Mouse (Mus musculus) testis, adult 2 months (tissue): ENCODE results near the gene Xbp1. TPM values are rescaled to one million over a fixed set of nuclear protein-coding genes. Genes with fewer than 3 reads are reported as not detected.
"Not testable (repeated sequence)": the region's sequence is repeated elsewhere in the genome, so short reads cannot be mapped to it uniquely, and the experiment has no call there.

Experiments used
- H3K27ac ChIP-seq: fragments of 200-500 bp; 2 replicates; pipeline ENCODE4 v1.5.1; 2012; ENCODE audit warnings: low read depth, low read length; ENCODE audit not compliant: control insufficient read depth, insufficient read depth
- H3K27me3 ChIP-seq: fragments of 200-500 bp; 2 replicates; pipeline ENCODE4 v1.6.1; 2012; ENCODE audit warnings: mild to moderate bottlenecking, low read length, moderate library complexity; ENCODE audit not compliant: control insufficient read depth, insufficient read depth
- H3K36me3 ChIP-seq: fragments of 200-500 bp; 2 replicates; pipeline ENCODE4 v1.6.1; 2012; ENCODE audit warnings: mild to moderate bottlenecking, low read length; ENCODE audit not compliant: control insufficient read depth, insufficient read depth
- H3K4me1 ChIP-seq: fragments of 200-500 bp; 2 replicates; pipeline ENCODE4 v1.6.1; 2012; ENCODE audit warnings: low read length; ENCODE audit not compliant: control insufficient read depth, insufficient read depth
- H3K4me3 ChIP-seq: fragments of 200-500 bp; 2 replicates; pipeline ENCODE4 v1.5.1; 2012; ENCODE audit warnings: low read depth, mild to moderate bottlenecking, low read length, moderate library complexity, mixed read lengths; ENCODE audit not compliant: control insufficient read depth
- CTCF ChIP-seq: fragments of 200-500 bp; IDR thresholded peaks from 2 replicates; pipeline ENCODE4 v1.5.1; 2012; ENCODE audit warnings: low read depth, mild to moderate bottlenecking, inconsistent platforms, low read length, moderate library complexity; ENCODE audit not compliant: control insufficient read depth, insufficient read depth, insufficient replicate concordance
- POLR2A ChIP-seq: fragments of 200-500 bp; IDR thresholded peaks from 2 replicates; pipeline ENCODE4 v1.6.1; 2012; ENCODE audit warnings: low read depth, mild to moderate bottlenecking, inconsistent platforms, low read length, moderate library complexity; ENCODE audit not compliant: control insufficient read depth
- polyA plus RNA-seq: library from polyadenylated mRNA; depleted of rRNA; stranded (reverse); fragments of >200 nt; gene quantifications from 2 replicates; pipeline ENCODE4 v1.2.3, GENCODE M21; 2012; rRNA removed

The Xbp1 gene
- polyA plus RNA-seq: 9.0 and 9.2 TPM in 2 replicates

DNA sequence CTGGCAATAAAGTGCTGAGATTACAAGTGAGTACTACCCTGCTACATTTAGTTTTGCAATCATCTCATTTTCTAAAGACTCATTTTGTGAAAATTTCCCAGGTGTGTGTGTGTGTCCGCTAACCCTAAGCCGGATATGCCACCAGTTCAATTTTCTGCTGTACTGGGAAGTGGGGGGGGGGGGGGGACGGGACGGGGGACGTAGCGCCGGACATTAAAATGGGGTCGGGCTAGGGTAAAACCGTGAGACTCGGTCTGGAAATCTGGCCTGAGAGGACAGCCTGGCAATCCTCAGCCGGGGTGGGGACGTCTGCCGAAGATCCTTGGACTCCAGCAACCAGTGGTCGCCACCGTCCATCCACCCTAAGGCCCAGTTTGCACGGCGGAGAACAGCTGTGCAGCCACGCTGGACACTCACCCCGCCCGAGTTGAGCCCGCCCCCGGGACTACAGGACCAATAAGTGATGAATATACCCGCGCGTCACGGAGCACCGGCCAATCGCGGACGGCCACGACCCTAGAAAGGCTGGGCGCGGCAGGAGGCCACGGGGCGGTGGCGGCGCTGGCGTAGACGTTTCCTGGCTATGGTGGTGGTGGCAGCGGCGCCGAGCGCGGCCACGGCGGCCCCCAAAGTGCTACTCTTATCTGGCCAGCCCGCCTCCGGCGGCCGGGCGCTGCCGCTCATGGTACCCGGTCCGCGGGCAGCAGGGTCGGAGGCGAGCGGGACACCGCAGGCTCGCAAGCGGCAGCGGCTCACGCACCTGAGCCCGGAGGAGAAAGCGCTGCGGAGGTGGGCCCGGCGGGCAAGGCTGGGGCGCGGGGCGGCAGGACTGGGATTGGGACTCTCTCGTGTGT is at the start of gene Xbp1:
Gene Xbp1, plus strand, starts transcription at position 248 of the 854 bp plus-strand sequence.
- Histone ChIP-seq H3K27me3 (no peaks in the 10 kb centered on the region), H3K4me3 (peak within 1 kb of the TSS; percentile 89), H3K27ac (peak within 1 kb of the TSS; percentile 73), H3K4me1 (peaks cover 4% of the 10 kb centered on the region), H3K36me3 (no peaks in the 10 kb centered on the region; the same call in 1 of the 2 replicates)
- TF ChIP-seq CTCF (no peak), POLR2A (peak; percentile 82)

DNA sequence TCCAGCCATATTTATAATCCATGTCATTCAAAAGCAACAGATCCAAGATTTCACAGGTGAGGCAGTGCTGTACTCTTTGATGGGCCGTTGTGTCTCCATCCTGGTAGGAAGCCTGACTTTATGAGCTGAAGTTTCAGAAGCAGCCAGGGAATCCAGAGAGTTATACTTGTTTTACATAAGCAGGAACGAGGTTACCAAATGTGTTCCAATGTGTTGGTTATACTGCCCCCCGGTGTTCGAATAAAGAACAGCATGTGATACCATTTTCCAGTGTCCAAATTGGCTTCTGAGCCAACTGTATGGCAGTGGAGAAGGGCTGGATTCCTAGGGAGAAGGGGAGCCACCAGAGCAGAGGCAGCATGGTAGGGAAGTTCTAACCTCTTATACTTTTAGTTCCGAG is 46.3 kb upstream of the Xbp1 start:
- TF ChIP-seq CTCF (peak; percentile 13; the same call in 1 of the 2 replicates), POLR2A (no peak)
- H3K4me1 ChIP-seq: no peaks in the 10 kb centered on the region
- no peaks in the 10 kb centered on the region for H3K36me3 ChIP-seq

DNA sequence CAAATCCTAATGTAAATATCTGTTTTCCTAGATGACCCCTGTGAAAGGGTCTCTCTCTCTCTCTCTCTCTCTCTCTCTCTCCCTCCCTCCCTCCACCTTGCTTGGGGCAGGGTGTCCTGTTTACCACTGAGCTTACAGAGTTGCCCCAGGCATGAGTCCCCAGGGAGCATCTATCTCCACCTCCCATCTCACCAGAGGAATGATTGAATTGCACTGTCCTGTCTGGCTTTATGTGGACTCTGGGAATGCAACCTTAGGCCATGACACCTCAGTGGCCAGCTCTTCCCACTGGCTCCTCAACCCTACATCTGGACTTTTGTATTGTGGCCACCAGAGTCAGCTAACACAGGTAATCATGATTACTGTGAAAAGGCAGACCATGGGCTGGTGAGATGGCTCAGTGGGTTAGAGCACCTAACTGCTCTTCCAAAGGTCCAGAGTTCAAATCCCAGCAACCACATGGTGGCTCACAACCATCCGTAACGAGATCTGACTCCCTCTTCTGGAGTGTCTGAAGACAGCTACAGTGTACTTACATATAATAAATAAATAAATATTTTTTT is 44.8 kb upstream of the Xbp1 start:
- H3K4me3 ChIP-seq, H3K27ac ChIP-seq, H3K27me3 ChIP-seq, H3K36me3 ChIP-seq, H3K4me1 ChIP-seq: not testable (repeated sequence)

More for the DNA sequence above, 46.3 kb upstream of the Xbp1 start:
- H3K4me3 ChIP-seq: no peak overlapping the region
- H3K27me3 ChIP-seq: no peaks in the 10 kb centered on the region
- H3K27ac ChIP-seq: no peak overlapping the region

DNA sequence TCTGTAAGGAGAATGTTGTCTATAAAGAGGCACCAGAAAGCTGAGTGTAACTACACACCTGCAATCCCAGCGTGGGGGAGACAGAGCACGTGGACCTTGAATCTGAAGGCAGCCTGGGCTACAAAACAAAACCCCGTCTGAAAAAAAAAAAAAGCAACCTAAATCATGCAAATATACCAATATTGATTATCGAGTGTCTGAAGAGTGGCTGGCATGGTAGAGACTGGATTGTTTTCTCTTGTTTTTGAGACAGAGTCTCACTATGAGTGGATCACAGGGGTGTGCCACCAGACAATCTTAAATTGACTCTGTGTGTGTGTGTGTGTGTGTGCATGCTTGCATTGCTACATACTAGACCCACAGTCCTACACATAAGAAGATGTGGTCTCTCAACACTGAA is 43.7 kb upstream of the Xbp1 start:
- no peak for TF ChIP-seq CTCF
- TF ChIP-seq POLR2A: no peak
- no peak overlapping the region for H3K27ac ChIP-seq
- H3K36me3 ChIP-seq: no peaks in the 10 kb centered on the region
- H3K4me1 ChIP-seq: no peaks in the 10 kb centered on the region
- H3K27me3 ChIP-seq: no peaks in the 10 kb centered on the region
- no peak overlapping the region for H3K4me3 ChIP-seq

DNA sequence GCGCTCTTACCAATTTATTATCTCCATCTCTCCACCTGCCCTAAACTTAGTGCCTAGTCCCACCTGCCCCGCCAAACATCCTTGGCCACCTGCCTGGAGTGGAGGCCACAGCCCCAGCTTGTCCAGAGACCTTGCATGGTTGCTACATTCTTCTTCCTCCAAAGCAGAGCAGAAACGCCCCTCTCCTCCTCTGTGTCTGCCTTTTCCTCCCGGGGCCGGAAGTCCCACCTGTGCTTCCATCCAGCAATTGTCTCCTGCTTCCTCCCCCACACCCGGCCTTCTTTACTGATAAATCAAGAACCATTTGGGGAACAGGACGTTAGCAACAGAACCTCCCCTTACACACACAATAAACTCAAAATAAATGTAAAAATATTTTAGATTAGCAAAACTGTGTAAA is 42.3 kb upstream of the Xbp1 start:
- Histone ChIP-seq H3K27ac (no peak overlapping the region), H3K36me3 (no peaks in the 10 kb centered on the region), H3K27me3 (no peaks in the 10 kb centered on the region), H3K4me3 (no peak overlapping the region), H3K4me1 (no peaks in the 10 kb centered on the region)
- TF ChIP-seq CTCF (no peak), POLR2A (no peak)

DNA sequence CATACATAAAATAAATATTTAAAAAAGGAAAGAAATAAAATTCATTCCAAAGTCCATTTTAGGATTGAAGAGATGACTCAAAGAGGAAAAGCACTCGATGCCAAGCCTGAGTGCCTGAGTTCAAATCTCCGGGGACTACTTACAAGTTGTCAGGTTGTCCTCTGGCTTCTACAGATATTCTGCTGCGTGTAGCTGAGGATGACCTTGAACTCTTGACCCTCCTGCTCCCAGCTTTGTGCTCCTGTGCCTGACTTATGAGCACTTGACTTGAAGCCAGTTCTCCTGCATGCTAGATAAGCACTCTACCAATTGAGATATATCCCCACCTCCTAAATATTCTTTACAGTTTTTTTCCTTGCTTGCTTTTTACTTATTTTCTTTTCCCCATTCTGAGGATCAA is 41.6 kb upstream of the Xbp1 start:
- Histone ChIP-seq H3K4me3 (no peak overlapping the region), H3K4me1 (no peaks in the 10 kb centered on the region), H3K27ac (no peak overlapping the region), H3K27me3 (no peaks in the 10 kb centered on the region), H3K36me3 (no peaks in the 10 kb centered on the region)
- TF ChIP-seq CTCF: no peak
- no peak for TF ChIP-seq POLR2A

DNA sequence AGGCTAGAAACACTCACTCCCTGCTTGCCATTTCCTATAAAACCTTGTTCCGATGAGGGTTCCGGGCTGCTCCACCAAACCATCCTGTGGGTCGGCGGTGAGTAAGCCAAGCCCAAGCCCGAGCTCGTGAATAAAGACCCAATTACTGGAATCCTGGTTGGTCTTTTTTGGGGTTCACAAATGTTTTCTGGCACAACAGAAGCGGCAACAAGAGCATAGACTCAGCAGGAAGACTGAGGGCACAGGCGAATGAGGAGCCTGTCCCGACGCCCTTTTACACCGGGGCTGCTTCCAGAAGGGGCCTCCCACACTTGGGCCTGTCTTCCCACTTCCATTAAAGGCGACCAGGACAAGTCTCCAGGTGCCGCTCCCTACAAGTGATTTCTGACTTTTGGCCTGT is 37.9 kb upstream of the Xbp1 start:
- no peak for TF ChIP-seq CTCF
- TF ChIP-seq POLR2A: no peak
- Histone ChIP-seq H3K27me3 (no peaks in the 10 kb centered on the region), H3K27ac (no peak overlapping the region), H3K4me3 (no peak overlapping the region), H3K36me3 (no peaks in the 10 kb centered on the region), H3K4me1 (peaks cover 4% of the 10 kb centered on the region)
